Mouse (Mus musculus): ENCODE data around the gene Aak1.
"Not testable (repeated sequence)": the region's sequence is repeated elsewhere in the genome, so short reads cannot be mapped to it uniquely, and the experiment has no call there.

Gene Aak1

GRCm38 (mm10) chr6:86841949-86842348 is 7.4 kb upstream of the Aak1 start:
- DNase-seq, result peak; percentile 52 to 53

DNA sequence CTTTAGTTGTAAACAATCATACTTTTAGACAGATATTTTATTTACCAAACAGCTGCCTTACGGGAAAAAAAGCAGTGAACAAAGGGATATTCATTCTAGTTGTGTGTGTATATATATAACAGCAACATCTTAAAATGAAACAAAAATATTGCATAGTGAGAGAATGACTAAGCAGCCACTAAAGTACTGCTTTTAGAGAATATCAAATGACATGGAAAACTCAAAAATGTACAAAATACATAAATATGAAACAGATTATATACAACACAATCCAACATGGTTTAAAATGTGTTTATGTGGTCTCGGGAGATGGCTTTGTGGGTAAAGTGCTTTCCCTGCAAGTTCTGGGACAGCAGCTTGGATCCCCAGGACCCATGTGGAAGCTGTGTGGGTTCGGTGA is 5.7 kb upstream of the Aak1 start:
- no peak for DNase-seq

GRCm38 (mm10) chr6:86846467-86846866 is 2.9 kb upstream of the Aak1 start:
- no peak for DNase-seq

- DNase-seq, result no peak
Observed at GRCm38 (mm10) chr6:86847816-86848215, 1.5 kb upstream of the Aak1 start.

DNA sequence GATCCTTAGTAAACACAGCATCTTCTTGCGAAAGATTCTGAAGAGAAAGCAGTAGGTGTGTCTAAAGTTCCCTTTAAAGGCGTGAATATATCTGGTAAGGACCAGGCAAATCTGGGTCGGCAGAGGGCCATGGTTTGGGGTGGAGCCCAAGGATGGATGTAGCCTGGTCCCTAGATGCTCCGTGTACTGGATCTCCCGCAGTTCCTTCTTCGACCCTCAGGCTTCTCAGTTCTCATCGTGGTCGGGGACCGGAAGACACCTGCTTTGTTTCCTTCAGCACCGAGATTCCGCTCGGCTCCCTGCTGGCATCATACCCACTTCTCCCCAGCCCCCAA is 770 bp upstream of the Aak1 start:
- no peak for DNase-seq

GRCm38 (mm10) chr6:86849692-86850445 is 552 bp downstream of the Aak1 start:
- DNase-seq, result peak; percentile 58 to 68

GRCm38 (mm10) chr6:86850588-86850987 is 1.3 kb downstream of the Aak1 start:
- DNase-seq, result no peak

DNA sequence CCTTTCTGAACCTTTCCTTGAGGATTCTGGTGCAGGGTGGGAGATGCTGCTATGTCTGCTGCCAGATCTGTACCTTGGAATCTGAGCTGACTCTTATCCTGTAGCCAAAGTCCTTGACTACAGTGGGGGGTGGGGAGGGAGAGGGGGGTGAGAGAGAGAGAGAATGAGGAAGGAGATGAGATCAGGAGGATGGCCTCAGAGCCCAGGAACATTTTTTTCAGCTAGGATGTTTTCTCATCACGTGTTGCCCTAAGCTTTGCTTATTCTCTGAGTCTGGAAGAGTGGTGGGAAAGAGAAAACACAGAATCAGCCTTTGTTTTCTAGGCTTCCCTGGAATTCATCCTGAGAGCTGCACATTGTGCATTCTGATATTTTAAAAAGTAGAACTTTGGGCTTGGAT is 2.2 kb downstream of the Aak1 start:
- peak in 1 of 2 experiments; percentile 56 for DNase-seq

- DNase-seq, result no peak
Observed at GRCm38 (mm10) chr6:86853928-86854327, 4.6 kb downstream of the Aak1 start.

DNA sequence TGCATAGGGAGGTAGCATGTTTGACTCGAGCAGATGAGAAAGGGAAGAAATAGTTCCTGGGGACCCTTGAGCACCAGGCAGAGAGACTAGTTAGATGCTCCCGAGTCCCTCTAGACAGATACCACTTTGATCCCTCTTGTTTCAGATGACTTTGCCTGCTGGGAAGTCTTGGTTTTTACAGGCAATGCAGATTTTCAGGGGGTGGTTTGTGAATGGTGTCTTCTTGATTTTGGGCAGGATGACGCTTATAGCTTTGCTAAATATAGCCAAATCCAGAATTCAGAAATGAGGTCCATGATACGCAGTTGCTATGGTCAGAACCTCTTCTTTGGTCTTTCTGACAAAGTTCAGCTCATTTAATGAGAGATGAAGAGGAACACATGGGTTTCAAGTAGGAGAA is 5.6 kb downstream of the Aak1 start:
- no peak for DNase-seq

- DNase-seq, result no peak
Observed at GRCm38 (mm10) chr6:86858606-86859005, 9.3 kb downstream of the Aak1 start.

GRCm38 (mm10) chr6:86860732-86861463 is 11.6 kb downstream of the Aak1 start:
- DNase-seq, result no peak

DNA sequence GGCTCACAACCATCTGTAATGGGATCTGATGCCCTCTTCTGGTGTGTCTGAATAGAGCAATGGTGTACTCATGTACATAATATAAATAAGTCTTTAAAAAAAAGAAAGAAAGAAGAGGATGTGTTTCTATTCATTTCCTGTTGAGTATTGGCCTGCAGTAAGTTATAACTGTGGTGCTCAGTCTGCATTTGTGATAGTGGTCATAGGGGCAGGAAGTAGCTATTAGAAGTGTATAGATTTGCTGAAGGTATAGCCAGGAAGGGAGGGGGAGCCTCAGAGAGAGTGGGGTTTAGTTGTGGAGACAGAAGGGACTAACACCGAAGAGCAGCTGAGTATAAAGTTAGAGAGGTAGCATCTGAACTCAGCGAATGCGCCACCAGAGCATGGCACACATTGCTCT is 15.0 kb downstream of the Aak1 start:
- no peak for DNase-seq

GRCm38 (mm10) chr6:86870335-86870734 is 21.0 kb downstream of the Aak1 start:
- no peak for DNase-seq

GRCm38 (mm10) chr6:86871783-86872182 is 22.5 kb downstream of the Aak1 start:
- no peak for DNase-seq

- DNase-seq, result peak; percentile 50 to 68
Observed at GRCm38 (mm10) chr6:86874711-86875375, 25.5 kb downstream of the Aak1 start.

DNA sequence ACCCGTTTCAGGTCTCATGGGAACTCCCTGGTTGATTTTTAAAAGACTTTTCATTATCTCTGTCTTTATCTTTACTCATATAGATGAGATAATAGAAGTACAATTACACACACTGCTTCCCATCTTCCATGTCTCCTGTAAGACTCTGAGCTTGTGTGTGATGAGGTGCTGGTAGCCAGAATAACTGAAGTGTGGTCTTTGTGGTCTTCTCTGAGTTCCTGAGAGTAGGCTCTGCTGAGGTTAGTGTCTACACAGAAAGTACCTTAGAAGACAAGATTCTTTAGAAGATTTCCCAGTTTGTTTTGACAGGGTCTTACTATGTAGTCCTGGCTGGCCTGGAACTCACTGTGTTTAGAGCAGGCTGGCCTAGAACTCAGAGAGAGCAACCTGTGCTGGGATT is 27.1 kb downstream of the Aak1 start:
- no peak for DNase-seq

GRCm38 (mm10) chr6:86878656-86879055 is 29.3 kb downstream of the Aak1 start:
- not testable (repeated sequence) for DNase-seq

DNA sequence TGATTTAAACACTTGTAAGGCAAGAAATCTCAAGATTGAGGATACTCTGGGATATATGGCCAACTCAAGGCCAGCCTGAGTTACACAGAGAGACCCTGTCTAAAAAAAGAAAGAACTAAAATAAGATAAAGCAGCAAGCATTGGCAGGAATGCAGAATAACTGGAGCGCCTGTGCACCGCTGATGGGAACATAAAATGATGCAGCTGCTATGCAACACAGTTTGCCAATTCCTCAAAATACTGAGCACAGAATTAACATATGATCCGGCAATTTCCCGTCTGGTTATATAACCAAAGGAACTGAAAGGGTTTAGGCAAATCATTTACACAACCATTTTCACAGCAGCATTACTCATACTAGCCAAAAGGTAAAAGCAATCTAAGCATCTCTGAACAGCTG is 30.0 kb downstream of the Aak1 start:
- no peak for DNase-seq

DNA sequence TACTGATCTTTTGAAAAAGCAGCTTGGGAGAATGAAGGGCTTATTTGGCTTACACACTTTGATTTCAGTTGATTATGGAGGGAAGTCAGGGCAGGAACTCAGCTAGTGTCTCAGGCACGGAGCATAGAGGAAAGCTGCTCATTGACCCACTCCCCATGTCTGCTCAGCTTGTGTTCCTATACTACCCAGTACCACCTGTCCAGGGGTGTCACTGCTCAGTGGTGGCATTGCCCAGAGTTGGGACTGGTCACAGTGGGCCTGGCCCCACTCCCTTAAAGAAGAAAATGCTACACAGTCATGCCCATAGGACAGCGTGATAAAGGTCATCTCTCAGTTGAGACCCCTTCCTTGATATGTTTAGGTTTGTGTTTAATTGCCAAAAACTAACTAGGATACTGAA is 34.9 kb downstream of the Aak1 start:
- DNase-seq, result no peak

DNA sequence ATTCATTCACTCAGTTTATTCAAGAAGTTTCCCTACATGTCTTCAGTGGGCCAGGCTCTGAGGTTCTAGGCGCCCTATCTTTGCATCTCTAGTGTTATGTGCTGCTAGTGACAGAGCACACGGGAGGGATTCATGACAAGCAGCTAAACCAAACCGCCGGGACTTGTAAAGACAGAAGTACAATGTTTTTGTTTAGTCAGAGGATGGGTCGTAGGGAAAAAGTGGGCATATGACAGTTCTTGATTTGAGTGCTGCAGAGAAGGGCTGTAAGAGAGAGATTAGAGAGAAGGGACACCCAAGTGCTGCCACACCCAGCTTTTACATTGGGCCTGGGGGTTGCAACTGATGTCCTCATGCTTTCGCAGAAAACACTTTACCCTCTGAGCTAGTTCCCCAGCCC is 35.4 kb downstream of the Aak1 start:
- DNase-seq, result no peak

GRCm38 (mm10) chr6:86885816-86886529 is 36.7 kb downstream of the Aak1 start:
- DNase-seq, result peak; percentile 16 to 45

- DNase-seq, result no peak
Observed at GRCm38 (mm10) chr6:86886803-86887202, 37.5 kb downstream of the Aak1 start.
